ENCODE assay signal across 27 mouse cellular contexts in genomic region chr5:64917161-64917560, GRCm38 (mm10). TPM values are rescaled to one million over a fixed set of nuclear protein-coding genes. Genes with fewer than 3 reads are reported as not detected.
DNase-seq lines count a peak whose midpoint lies in the region; ATAC-seq and TF ChIP-seq lines count a peak whose summit lies in the region.
"Had no signal": no experiment of that assay in that cellular context is flagged by ENCODE, and none has a peak within 500 bp of the region (broad histone marks: within the 10 kb centered on the region; RNA-seq: fewer than 3 reads in every experiment).

No protein-coding gene starts in this region.

- no peak for TF ChIP-seq CTCF in left cerebral cortex, adult 2 months (IDR thresholded peaks at IDR 0.05)

- ATAC-seq in neural tube, embryonic 15.5 days (ENCODE audit: low FRiP score), result no peak
- ATAC-seq in activated CD4-positive, CD25-positive, alpha-beta regulatory T cell, adult 4 months, result no peak
- ATAC-seq: forebrain, embryonic 15.5 days; forebrain, postnatal 0 days had no signal

- no peaks in the 10 kb centered on the region for H3K36me3 ChIP-seq in limb, embryonic 10.5 days
- no peaks in the 10 kb centered on the region for H3K36me3 ChIP-seq in neural tube, embryonic 15.5 days
- H3K36me3 ChIP-seq: embryonic facial prominence, embryonic 13.5 days; embryonic facial prominence, embryonic 15.5 days; forebrain, embryonic 10.5 days; forebrain, embryonic 12.5 days; forebrain, embryonic 15.5 days had no signal

- no peaks in the 10 kb centered on the region for H3K27me3 ChIP-seq in limb, embryonic 10.5 days (ENCODE audit: low read depth, poor library complexity, severe bottlenecking)
- H3K27me3 ChIP-seq in neural tube, embryonic 15.5 days (replicated peaks), result no peaks in the 10 kb centered on the region
- H3K27me3 ChIP-seq: embryonic facial prominence, embryonic 13.5 days; embryonic facial prominence, embryonic 15.5 days; forebrain, embryonic 12.5 days; forebrain, embryonic 15.5 days had no signal

- H3K27ac ChIP-seq in limb, embryonic 10.5 days, result no peak overlapping the region
- no peak overlapping the region for H3K27ac ChIP-seq in neural tube, embryonic 15.5 days (replicated peaks)
- H3K27ac ChIP-seq in left cerebral cortex, adult 2 months, result no peak overlapping the region
- H3K27ac ChIP-seq: embryonic facial prominence, embryonic 13.5 days; embryonic facial prominence, embryonic 15.5 days; forebrain, embryonic 10.5 days; forebrain, embryonic 12.5 days; forebrain, embryonic 15.5 days had no signal

- intact Hi-C loops in heart, postnatal 25 days (cut with DNase I), result no loop called here
- intact Hi-C loops in left cerebral cortex, adult 2 months (cut with DNase I), result no loop called here

- DNase-seq in heart, adult 11 months, result peak; percentile 54
- DNase-seq in heart, postnatal 25 days (ENCODE audit: low spot score), result no peak
- peak; percentile 42 for DNase-seq in CD4-positive helper T cell, adult 2 months (ENCODE audit: low read depth, low spot score)
- peak; percentile 19 for DNase-seq in ZHBTc4 (ENCODE audit: low read depth, low spot score)
- DNase-seq in limb, embryonic 10.5 days (ENCODE audit: low spot score), result peak; percentile 12
- no peak for DNase-seq in left cerebral cortex, adult 2 months (ENCODE audit: extremely low spot score in 1 of 2, low spot score in 2 of 2)
- DNase-seq: adrenal gland, adult 8-10 months; adrenal gland, postnatal 14 days; adrenal gland, postnatal 36 days; B cell, adult 2 months; cerebellum, adult 11-12 months; cerebellum, adult 2 months; cerebellum, adult 9-10 months; cerebellum, postnatal 10 days; cerebellum, postnatal 25 days; embryo, embryonic 11 days; forebrain, postnatal 0 days had no signal

- H3K4me3 ChIP-seq in limb, embryonic 10.5 days, result no peak overlapping the region
- H3K4me3 ChIP-seq in neural tube, embryonic 15.5 days (replicated peaks), result no peak overlapping the region
- no peak overlapping the region for H3K4me3 ChIP-seq in left cerebral cortex, adult 2 months
- H3K4me3 ChIP-seq: embryonic facial prominence, embryonic 13.5 days; embryonic facial prominence, embryonic 15.5 days; erythroblast, embryonic 14.5 days; forebrain, embryonic 10.5 days; forebrain, embryonic 12.5 days; forebrain, embryonic 15.5 days had no signal

- 95% methylated on average over 9 of the region's 9 CpGs for WGBS in limb, embryonic 10.5 days
- whole genome bisulfite sequencing in neural tube, embryonic 15.5 days, result 98% methylated on average over 9 of the region's 9 CpGs

- H3K9ac ChIP-seq in neural tube, embryonic 15.5 days (replicated peaks), result no peak overlapping the region
- H3K9ac ChIP-seq: embryonic facial prominence, embryonic 13.5 days; embryonic facial prominence, embryonic 15.5 days; forebrain, embryonic 12.5 days; forebrain, embryonic 15.5 days; forebrain, postnatal 0 days had no signal

- H3K4me2 ChIP-seq in neural tube, embryonic 15.5 days, result no peak overlapping the region
- H3K4me2 ChIP-seq: embryonic facial prominence, embryonic 13.5 days; embryonic facial prominence, embryonic 15.5 days; forebrain, embryonic 12.5 days; forebrain, embryonic 15.5 days had no signal

- H3K4me1 ChIP-seq in limb, embryonic 10.5 days, result no peaks in the 10 kb centered on the region
- H3K4me1 ChIP-seq in neural tube, embryonic 15.5 days, result no peaks in the 10 kb centered on the region
- H3K4me1 ChIP-seq: embryonic facial prominence, embryonic 13.5 days; embryonic facial prominence, embryonic 15.5 days; forebrain, embryonic 10.5 days; forebrain, embryonic 12.5 days; forebrain, embryonic 15.5 days had no signal

- peaks cover 2% of the 10 kb centered on the region; the same call in 1 of the 2 replicates for H3K9me3 ChIP-seq in limb, embryonic 10.5 days (replicated peaks)
- no peaks in the 10 kb centered on the region; the same call in 1 of the 2 replicates for H3K9me3 ChIP-seq in neural tube, embryonic 15.5 days (replicated peaks)

RNA-seq across cellular contexts. Expression of gene Tlr1, which starts 16.2 kb away (rescaled TPM):
- under 1 TPM; 0.73 to 0.78 TPM for total RNA-seq in heart, postnatal 25 days (2021)
- polyA plus RNA-seq in limb, embryonic 10.5 days (2016; fragmentation: Nextera tagmentation; extraction: Ambion mirVana), result 0.19 and 0.28 TPM in 2 replicates
- 0.52 and 1.00 TPM in 2 replicates for polyA plus RNA-seq in neural tube, embryonic 15.5 days (2015; fragmentation: Nextera tagmentation; extraction: Ambion mirVana)
- total RNA-seq in left cerebral cortex, adult 2 months (2021), result under 1 TPM in 1 of 2 experiments, not detected in 1; 0.38 TPM
- 10 to 100 TPM; 54.0 to 63.2 TPM for polyA plus RNA-seq in activated CD4-positive, CD25-positive, alpha-beta regulatory T cell, adult 4 months (2017; shearing (Covaris generic))
- total RNA-seq: ES-E14, MEL had no signal
- polyA plus RNA-seq: erythroblast, embryonic 14.5 days had no signal

RNA-seq across cellular contexts. Expression of gene Tlr6, which starts 42.7 kb away (rescaled TPM):
- 1 to 10 TPM in 1 of 2 experiments, under 1 TPM in 1; 0.73 to 1.1 TPM for total RNA-seq in heart, postnatal 25 days (2021)
- 0.18 and 0.25 TPM in 2 replicates for polyA plus RNA-seq in limb, embryonic 10.5 days (2016; fragmentation: Nextera tagmentation; extraction: Ambion mirVana)
- polyA plus RNA-seq in neural tube, embryonic 15.5 days (2015; fragmentation: Nextera tagmentation; extraction: Ambion mirVana), result 0.26 and 0.66 TPM in 2 replicates
- total RNA-seq in left cerebral cortex, adult 2 months (2021), result under 1 TPM; 0.50 to 0.70 TPM
- 1 to 10 TPM; 6.7 to 8.7 TPM for polyA plus RNA-seq in activated CD4-positive, CD25-positive, alpha-beta regulatory T cell, adult 4 months (2017; shearing (Covaris generic))
- polyA plus RNA-seq: erythroblast, embryonic 14.5 days had no signal

RNA-seq across cellular contexts. Expression of gene Fam114a1, which starts 52.7 kb away (rescaled TPM):
- 10 to 100 TPM; 19.1 to 19.4 TPM for total RNA-seq in heart, postnatal 25 days (2021)
- polyA plus RNA-seq in limb, embryonic 10.5 days (2016; fragmentation: Nextera tagmentation; extraction: Ambion mirVana), result 12.5 and 18.3 TPM in 2 replicates
- 10.9 and 15.0 TPM in 2 replicates for polyA plus RNA-seq in neural tube, embryonic 15.5 days (2015; fragmentation: Nextera tagmentation; extraction: Ambion mirVana)
- total RNA-seq in left cerebral cortex, adult 2 months (2021), result 1 to 10 TPM; 3.7 to 4.1 TPM
- polyA plus RNA-seq in activated CD4-positive, CD25-positive, alpha-beta regulatory T cell, adult 4 months (2017; shearing (Covaris generic)), result 1 to 10 TPM; 1.7 to 2.2 TPM
- total RNA-seq: MEL had no signal
- polyA plus RNA-seq: erythroblast, embryonic 14.5 days had no signal

Comparison
In these comparisons a context has a peak if more than half of its experiments do, and no peak if none do; other contexts are left out.
1. DNase-seq: peak in heart, adult 11 months (single experiment), CD4-positive helper T cell, adult 2 months (single experiment), ZHBTc4 (single experiment) and limb, embryonic 10.5 days (single experiment); none in heart, postnatal 25 days (single experiment) and left cerebral cortex, adult 2 months (0 of 2).
2. RNA of gene Tlr1, which starts 16.2 kb away (polyA plus RNA-seq): 54.0 to 63.2 TPM in activated CD4-positive, CD25-positive, alpha-beta regulatory T cell, adult 4 months; 0.52 to 1.00 TPM in neural tube, embryonic 15.5 days and 0.19 to 0.28 TPM in limb, embryonic 10.5 days; every median in the first group is over 10 times any median in the second.